24 mouse cellular contexts compared by ENCODE assay signal in genomic region chr9:66982085-66982484, GRCm38 (mm10).
"Had no signal": no experiment of that assay in that cellular context is flagged by ENCODE, and none has a peak within 500 bp of the region (broad histone marks: within the 10 kb centered on the region; RNA-seq: fewer than 3 reads in every experiment).

No protein-coding gene starts in this region.

- H3K4me3 ChIP-seq: gastrocnemius, adult 2 months; heart, embryonic 10.5 days; heart, embryonic 12.5 days; hindbrain, embryonic 10.5 days; hindbrain, embryonic 12.5 days; layer of hippocampus, adult 2 months; left cerebral cortex, adult 2 months; limb, embryonic 10.5 days; limb, embryonic 12.5 days had no signal

- H3K4me1 ChIP-seq: heart, embryonic 10.5 days; heart, embryonic 12.5 days; hindbrain, embryonic 12.5 days had no signal

- H3K27ac ChIP-seq: gastrocnemius, adult 2 months; heart, embryonic 10.5 days; hindbrain, embryonic 10.5 days; hindbrain, embryonic 12.5 days; hindbrain, embryonic 14.5 days; layer of hippocampus, adult 2 months; left cerebral cortex, adult 2 months; limb, embryonic 10.5 days; limb, embryonic 12.5 days had no signal

- H3K36me3 ChIP-seq: heart, embryonic 10.5 days; heart, embryonic 12.5 days; hindbrain, embryonic 10.5 days; hindbrain, embryonic 12.5 days; limb, embryonic 10.5 days; limb, embryonic 12.5 days had no signal

- H3K9me3 ChIP-seq: heart, embryonic 10.5 days; heart, embryonic 12.5 days; hindbrain, embryonic 10.5 days; hindbrain, embryonic 12.5 days; limb, embryonic 10.5 days; limb, embryonic 12.5 days had no signal

- ATAC-seq: forebrain, embryonic 16.5 days; hindbrain, embryonic 16.5 days; inflammation-experienced regulatory T-cells, adult 6 months had no signal

- DNase-seq: gastrocnemius, adult 2 months; gastrocnemius, postnatal 10 days; gastrocnemius, postnatal 25 days; heart, adult 18-20 months; heart, postnatal 10 days; heart, postnatal 4 days; kidney, adult 8-10 months; kidney, postnatal 10 days; kidney, postnatal 25 days; kidney, postnatal 4 days; liver had no signal

- H3K27me3 ChIP-seq: heart, embryonic 12.5 days; hindbrain, embryonic 12.5 days; limb, embryonic 12.5 days had no signal

- H3K4me2 ChIP-seq: heart, embryonic 12.5 days; hindbrain, embryonic 12.5 days; hindbrain, embryonic 14.5 days; limb, embryonic 12.5 days; liver, embryonic 11.5 days had no signal

- H3K9ac ChIP-seq: heart, embryonic 12.5 days; hindbrain, embryonic 12.5 days; hindbrain, embryonic 14.5 days; limb, embryonic 12.5 days had no signal
